Mouse (Mus musculus): ENCODE measurements around the gene Psd4. TPM values are rescaled to one million over a fixed set of nuclear protein-coding genes. Genes with fewer than 3 reads are reported as not detected.

Psd4 gene
- 10 to 100 TPM; 56.1 to 69.3 TPM for total RNA-seq (2023)

GRCm38 (mm10) chr2:24367030-24367894 lies at the start of gene Psd4:
Psd4 (plus strand) TSS chr2:24367580.

DNA sequence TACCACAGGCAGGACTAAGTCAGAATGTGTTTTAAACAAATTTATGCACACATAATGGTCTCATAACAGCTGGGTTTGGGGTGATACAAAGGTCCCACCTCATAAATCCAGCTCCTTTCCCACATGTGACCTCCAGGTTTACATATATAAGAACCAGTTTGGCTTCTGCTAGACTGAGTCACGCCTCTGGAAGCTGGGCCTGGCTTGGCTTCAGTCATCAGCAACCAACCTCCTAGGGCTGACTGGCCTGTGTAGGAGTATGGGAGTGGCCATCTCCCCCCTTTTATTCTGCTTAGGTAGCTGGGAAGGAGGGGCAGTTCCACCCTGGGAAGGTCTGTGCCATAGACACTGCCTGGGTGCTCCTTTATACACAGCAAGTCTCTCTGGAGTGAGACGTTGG lies 30.8 kb upstream of the Psd4 start, which contains the start of gene Il1rn:
Gene Il1rn (plus strand): TSS at position 309 of the 400 bp plus-strand sequence.

Other genes with a start within 250 kb of the Psd4 start
- gene Il1f8, start 214.4 kb upstream of the Psd4 start, total RNA-seq (2023) = not detected
- gene Il1f9, start 181.1 kb upstream of the Psd4 start, total RNA-seq (2023) = not detected
- not detected for gene Il1f6, start 152.2 kb upstream of the Psd4 start, total RNA-seq (2023)
- gene Il1f5, start 90.6 kb upstream of the Psd4 start, total RNA-seq (2023) = not detected
- gene Il1f10, start 76.4 kb upstream of the Psd4 start, total RNA-seq (2023) = not detected
- 10 to 100 TPM; 14.6 to 18.5 TPM for gene Il1rn, start 30.7 kb upstream of the Psd4 start, total RNA-seq (2023)
- gene Pax8, start 108.0 kb downstream of the Psd4 start, total RNA-seq (2023) = not detected

Data from monocyte, adult 59 days (primary cell).